Mouse (Mus musculus): ENCODE results near the gene Hck.

Hck gene

DNA sequence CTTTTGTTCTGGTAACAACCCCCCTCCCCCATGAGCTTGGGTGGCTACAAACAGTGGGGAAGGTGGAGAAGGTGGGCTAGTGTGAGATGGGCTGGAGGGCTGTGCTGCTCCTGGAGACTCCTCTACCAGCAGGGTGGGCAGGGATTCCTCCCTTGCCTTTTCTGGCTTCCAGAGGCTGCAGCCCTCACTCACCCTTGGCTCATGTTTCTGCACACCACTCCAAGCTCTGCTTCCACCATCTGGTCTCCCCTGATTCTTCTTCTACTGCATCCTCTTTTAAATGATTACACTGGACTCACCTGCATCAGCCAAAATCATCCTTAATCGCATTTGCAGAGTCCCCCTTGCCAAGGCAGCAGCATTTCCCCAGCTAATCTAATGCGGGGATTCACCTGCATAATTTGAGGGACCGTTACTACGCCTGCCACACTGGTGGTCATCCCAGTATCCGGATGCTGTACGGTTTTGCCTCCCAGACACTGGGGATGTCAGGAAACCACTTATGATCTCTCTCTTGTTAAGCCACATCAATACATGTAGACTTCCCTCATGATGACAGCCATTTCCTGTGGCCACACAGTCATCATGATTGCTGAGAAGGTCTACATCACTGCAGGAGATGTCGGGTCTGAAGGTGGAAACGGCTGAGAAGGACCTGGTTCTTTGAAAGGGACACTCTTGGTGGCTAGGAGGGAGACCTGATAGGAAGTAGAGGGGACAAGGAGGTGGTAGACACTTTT lies 43.8 kb downstream of the Hck start:
- peak; percentile 20 to 30 for DNase-seq

DNA sequence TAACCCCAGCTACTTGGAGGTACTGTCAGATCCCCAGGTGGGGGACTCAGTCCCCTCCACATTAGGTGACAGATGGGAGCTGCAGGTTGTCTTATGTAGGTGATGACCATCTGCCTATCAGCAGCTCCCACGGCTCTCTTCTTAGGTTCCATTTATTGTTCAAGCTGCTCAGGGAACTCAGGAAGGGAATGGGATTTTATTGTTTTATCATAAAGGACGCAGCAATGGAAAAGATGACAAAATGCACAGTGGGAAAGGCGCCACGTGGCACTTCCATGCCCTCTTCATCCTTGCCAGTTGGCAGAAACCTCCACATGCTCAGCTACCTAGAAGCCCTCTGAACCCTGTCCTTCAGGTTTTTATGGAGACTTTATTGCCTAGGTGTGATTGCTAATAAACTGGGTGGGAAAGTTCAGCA lies 44.8 kb downstream of the Hck start:
- DNase-seq: peak; percentile 46 to 52

DNA sequence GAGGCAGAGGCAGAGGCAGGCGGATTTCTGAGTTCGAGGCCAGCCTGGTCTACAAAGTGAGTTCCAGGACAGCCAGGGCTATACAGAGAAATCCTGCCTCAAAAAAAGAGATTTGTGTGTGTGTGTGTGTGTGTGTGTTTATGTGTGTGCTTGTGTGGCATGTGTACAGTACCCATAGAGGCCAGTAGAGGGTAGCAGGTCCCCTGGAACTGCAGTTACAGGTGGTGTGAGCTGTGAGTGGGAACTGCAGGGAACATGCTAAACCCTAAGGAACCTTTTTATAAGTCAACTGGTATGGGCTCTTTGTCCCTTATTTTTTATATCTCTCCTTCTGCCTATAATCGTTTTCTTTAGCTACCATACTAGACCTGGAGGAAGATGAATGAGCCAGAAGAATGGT lies 49.0 kb downstream of the Hck start:
- DNase-seq: no peak

DNA sequence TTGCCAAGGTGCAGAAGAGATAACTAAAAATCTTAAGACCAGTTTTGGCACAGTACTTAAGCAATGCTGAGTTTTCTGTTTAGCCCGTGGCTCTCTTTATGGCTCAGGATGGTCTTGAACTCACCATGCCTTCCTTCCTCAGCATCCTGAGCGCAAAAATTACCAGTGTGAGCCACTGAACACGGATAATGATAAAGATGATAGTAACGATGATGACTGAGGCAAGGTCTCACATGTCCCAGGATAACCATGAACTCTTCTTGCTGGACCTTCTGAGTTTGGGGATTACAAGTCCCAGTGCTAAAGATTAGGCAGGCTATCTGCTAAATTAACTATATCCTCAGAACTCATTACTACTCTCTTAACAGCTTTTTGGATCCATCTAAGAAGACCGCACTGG lies 51.9 kb downstream of the Hck start:
- DNase-seq: no peak

DNA sequence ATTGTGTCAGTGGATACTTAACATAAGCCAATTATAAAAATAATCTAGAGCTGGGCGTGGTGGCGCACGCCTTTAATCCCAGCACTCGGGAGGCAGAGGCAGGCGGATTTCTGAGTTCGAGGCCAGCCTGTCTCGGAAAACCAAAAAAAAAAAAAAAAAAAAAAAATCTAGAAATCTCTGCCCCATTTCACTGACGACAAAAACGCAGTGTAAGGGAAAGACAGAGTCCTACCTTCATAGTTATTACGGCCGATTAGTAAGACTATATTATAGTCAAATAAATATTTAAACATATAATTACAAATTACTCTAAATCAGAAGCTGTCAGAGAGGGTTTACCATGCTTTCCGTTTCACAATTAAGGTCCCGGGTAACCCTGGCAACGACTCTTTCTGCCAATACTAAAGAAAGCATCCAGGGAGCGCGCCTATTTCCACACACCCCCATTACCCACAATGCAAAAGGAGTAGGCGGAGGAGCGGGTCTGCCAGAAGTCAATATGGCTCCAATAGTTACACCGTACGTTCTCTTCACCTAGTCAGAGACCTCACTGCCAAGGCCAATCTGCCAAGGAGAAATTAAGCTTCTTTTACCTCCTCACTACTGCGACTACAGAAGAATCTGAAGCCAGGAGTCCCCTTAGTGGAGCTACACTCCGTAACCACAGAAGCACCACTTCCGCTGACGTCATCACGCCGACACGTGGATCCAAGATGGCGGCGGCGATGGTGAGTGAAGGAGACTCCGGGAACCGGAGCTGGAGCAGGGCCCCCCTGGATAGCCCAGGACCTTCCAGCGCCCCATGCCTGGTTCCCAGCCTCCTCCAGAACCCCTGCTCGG lies 52.8 kb downstream of the Hck start, which contains the start of gene Tm9sf4:
Gene Tm9sf4 (plus strand): TSS at position 460 of the 840 bp plus-strand sequence.
- DNase-seq: peak; percentile 90 to 97

DNA sequence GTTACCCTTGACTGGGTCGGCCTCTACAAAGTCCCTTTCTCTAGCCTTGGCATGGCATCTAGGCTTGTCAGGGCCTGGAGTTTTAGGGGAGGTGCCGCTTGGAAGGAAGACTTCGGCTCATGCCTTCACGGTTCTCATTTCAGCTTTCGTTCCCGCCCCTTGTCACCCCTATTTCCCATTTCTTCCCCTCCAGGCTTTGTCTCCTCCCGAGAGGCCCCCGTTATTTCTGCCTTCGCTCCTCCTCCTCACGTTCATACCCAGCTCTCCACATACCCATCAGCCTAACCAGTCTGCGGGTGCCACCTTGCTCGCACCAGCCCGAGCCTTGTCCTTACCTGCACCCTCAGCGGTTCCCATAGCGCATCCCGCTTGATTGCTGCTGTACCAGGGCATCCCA lies 53.4 kb downstream of the Hck start:
- no peak for DNase-seq

DNA sequence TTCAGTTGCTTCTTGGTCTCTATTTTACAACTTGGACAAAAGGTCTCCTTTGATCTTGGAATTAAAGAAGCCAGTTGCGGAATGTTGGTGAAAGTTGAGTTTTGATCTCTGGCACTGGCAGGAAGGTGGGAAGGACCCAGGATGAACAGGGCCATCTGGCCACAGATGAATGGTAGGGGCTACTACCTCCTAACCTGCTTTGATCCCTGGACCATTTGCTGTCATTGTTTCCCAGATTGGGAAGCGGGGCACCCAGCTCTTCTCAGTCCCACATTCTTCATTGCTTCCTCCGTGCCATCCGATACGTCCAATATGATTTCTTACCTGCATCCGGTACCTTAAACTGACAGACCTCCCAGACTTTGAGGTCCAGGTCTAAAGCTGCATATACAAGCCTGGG lies 58.9 kb downstream of the Hck start:
- DNase-seq: no peak

DNA sequence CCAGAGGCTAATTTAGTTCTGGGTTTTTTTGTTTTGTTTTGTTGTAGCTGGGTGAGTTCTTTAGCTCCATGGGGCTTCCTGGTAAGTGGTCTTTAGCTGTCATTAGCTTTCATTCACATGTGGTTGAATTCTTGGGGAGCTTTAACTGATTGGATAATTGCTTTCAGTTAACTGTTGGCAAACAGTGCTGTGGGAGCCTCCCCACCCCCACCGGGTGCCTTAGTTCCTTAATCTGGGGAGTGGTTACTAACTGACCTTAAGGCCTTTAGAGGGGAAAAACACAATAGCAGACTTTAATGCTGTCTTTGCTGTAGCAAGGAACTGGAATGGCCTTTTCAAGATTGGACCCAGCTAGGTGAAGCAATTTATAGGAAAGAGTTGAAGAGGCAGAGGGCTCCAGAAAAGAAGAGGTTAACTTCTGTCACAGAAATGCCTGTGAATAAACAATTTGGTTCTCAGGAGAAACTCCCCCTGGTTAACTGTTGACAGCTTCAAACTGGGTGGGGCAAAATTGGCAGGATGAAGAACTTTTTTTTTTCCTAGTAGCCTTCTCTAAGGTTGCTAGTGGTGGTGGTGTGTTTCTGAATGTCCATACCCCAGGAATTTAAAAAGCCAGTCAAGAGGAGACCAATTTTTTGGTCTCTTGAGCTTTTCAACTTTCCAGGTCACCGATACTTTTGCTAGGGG lies 60.0 kb downstream of the Hck start:
- no peak for DNase-seq

DNA sequence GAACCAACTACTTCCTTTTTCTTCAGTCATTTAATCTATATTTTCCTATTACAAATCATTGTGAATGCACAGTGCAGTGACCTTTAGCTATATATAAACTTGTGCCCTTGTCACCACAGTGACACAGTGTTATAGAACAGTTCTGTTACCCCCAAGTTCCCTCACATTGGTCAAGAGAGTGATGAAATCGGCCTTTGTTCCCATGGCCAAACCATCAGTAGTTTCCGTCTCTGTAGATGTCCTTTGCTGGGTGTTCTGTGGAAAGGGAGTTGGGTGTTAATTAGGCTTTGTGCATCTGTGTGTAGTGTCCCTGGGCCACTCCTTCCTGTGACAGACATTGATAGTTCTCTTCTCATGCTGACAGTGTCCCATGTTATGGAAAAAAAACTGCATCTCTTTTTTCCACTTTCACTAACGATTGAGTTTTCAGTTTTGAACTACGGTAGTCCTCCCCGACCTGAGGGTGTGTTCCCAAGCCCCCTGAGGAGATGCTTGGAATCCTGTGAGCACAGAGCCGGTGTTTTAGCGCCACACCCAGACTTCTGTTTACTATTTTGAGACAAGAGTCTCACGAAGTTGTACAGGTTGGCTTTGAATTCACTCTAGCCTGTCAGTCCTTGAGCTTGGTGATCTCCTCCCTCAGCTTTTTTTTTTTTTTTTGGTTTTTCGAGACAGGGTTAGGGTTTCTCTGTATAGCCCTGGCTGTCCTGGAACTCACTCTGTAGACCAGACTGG lies 62.4 kb downstream of the Hck start:
- DNase-seq: no peak

DNA sequence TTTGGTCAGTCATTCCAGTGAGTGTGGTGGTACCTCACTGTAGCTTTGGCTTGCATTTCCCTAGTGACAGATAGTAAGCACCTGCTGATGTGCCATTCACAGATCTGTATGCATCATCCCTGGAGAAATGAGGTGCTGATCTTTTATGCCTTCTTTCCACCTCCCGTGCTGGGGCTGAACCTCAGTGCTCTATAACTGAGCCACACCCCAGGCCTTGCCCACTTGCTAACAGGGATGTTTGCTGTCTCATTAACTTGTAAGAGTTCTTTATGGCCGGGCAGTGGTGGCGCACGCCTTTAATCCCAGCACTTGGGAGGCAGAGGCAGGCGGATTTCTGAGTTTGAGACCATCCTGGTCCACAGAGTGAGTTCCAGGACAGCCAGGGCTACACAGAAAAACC lies 63.7 kb downstream of the Hck start:
- DNase-seq: no peak

DNA sequence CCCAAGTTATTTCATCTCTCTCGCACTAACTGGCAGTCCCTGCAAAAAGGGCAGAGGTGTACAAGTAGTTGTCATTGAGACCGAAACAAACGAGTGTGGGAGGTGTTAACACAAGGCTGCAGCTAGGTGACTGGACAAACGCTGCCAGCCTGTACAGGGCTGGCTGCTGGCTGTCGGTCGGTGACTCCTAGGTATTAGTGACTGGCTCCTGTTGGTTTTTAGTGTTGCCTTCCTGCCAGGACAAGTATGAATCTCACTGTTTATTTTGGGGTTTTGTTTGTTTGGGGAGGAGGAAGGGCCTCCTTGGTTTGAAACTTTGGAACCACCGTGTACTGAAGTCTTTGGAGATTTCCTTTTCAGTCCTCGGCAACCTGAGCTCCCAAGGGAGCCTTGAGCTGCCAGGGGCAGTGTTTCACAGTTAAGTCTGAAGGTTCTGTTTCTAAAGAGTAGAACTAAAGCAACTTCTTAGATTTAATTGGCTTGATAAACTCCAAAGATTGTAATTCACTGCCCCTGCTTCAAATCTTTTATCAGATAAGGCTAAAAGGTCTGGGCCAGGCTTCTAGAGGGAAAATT lies 67.8 kb downstream of the Hck start:
- DNase-seq: no peak

DNA sequence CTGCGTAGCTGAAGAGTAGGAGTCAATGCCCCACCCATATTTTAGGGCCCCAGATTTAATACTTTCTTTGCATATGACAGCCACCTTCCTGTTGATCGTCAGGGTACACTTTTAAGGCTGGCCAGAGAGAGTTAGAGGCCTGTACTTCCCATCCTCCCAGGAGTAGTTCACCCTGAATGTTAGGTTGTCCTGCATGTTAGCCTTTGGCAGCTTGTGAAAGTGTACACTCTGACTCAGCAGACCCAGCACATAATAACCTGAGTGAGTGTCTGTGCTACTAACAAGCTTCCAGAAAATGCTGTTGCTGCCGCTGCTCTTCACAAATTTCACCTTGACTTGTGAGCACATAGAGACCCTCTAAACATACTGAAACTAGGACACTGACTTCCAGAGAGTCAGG lies 68.9 kb downstream of the Hck start:
- no peak for DNase-seq

DNA sequence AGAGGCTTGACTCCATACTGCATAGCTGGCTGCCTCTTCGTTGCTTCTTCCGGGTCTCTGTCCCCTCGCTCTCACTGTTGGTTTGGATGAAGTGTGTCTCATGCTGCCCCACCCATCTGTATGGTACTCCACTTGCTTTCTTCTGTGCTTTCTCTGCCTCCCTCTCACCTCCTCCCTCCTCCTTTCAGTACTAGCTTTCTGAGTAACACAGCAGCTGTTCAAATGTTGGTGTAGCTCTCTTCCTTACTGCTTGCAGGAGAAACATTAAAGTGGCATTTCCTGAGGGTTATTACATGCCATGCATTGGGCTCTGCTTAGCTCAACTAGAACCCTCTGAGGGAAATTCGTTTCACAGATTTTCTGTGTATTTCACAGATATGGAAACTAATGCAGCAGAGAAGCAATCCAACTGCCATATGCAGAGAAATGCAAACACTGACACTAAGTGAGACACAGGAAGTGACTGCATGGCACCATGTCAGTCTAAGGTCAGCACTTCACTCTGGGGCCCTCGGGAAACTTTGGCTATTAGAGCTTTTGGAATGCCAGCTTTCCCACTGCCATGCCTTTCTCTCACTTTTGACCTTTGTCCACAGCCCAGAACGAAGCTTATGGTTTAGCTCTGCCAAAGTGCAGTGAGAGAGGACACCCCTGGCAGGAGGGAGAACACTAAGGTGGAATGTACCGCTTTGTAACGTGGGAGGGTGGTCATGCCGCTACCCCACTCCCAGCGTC lies 71.0 kb downstream of the Hck start:
- no peak for DNase-seq

DNA sequence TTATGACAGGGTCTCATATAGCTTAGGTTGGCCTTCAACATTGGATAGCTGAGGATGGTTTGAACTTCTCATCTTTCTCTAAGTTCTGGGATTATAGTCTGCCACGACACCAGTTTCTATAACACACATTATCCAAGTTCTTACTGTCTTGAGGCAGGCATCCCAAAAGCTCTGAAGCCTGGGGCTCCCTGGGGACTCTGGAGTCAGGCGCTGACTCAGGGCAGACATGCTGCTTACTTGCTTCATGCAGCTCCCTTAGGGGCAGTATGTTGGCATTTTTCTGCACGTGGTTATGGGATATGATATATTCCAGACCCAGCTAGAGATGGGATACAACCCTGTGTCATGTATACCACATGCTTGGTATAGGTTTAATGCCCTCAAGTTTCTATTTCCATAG lies 71.7 kb downstream of the Hck start:
- DNase-seq: no peak

DNA sequence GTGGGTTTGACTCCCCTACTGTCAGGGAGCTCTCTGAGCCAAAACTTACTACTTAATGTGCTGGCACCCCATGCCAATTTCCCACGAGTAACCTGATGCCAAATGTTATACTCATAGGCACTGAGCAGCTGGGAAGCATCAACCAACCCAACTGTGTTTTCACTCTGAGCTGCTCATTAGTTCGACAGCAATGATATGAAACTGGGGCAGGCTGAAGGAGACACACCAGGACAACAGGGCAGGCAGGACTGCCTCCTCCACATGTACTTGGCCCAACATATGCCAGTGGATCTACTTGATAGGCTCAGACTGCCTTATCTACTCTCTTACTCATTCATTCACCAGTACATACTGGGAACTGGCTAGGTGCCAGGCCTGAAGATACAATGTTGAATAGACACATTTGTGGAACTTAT lies 77.9 kb downstream of the Hck start:
- DNase-seq: peak in 1 of 2 experiments; percentile 12

DNA sequence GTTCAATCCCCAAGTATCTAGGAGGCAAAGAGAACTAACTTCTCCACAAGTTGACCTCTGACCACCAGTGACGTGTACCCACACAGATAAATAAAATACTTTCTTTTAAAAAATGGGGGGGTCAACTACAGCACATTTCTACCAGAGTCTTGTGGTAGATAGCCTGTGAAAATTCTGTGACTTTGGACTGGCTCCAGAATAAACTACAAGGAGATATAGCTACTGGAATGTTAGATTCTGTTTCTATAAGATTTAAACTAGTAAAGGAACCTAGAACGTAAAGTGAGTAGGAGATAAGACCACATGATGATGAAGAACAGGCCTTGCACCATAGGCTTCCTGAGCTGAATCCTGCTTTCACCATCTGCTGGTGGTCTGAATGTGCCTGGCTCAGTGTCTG lies 79.6 kb downstream of the Hck start:
- DNase-seq: no peak

DNA sequence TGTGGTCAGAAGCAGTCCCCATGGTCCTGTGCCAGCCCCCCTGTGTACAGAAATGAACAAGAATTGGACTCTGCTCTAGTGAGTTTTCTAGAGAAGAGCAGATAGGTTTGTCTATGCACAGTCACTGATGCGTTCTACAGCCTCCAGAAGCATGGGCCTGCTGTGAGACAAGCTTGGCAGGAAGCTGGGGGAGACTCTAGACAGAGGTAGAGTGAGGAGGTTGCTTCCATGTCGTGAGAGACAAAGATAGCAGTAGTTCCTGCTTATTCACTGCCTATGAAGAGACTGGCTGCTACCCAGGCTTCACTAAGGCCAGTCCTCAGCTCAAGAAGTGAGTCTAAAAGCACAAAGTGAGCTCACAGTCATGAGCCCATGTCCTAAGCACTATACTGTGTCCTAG lies 83.0 kb downstream of the Hck start:
- no peak for DNase-seq

DNA sequence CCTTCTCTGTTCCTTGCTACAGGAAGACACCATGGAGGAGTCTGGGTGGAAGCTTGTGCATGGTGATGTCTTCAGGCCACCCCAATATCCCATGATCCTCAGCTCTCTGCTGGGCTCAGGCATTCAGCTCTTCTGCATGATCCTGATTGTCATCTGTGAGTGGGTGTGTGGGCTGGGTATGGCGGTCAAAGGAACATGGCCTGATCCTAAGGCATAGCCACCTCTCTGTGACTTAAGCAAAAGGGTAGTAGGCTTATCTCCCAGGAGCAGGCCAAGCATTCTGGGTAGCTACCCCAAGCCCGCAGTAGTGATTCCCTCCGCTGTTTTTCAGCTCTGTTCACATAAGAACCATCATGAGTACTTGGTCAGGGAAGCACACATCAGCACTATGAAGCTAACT lies 86.0 kb downstream of the Hck start:
- no peak for DNase-seq

DNA sequence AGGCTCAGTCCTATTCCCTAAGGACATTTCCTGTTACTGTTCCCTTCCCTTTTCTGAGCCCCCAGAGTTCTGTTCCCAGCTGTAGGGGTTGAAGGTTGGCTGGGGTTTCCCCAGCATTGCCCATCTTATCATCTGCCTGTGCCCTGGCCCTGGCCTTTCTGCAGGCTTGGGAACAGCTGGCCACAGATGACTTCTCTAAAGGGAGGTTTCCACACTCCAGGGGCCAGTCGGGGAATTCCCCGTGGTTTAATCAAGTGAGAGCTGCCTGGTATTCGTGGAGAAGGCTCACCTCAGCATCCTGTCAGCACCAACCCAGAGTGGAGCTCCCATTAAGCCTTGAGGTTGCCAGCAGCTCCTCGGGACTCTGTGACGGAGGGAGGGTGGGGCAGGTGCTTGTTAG lies 90.2 kb downstream of the Hck start:
- no peak for DNase-seq

DNA sequence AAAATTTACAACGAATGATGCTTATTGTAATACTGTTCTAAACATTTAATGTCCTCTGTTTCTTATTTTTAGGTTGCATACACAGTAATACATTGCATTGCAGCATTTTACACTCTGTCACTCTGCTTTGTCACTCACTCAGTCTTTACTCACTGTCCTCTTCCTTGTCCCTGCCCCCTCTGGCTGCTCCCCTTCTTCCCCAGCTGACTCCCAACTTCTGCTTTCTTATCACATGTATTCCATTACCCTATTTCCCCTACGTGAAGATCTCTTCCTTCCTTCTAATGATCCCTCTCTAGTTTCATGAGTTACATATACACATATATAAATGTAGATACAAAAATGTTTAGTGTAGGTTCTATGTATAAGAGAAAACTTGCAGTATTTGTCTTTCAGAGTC lies 90.8 kb downstream of the Hck start:
- no peak for DNase-seq

Measured in cerebellum, postnatal 36 days (tissue).